In the genomic region with DNA sequence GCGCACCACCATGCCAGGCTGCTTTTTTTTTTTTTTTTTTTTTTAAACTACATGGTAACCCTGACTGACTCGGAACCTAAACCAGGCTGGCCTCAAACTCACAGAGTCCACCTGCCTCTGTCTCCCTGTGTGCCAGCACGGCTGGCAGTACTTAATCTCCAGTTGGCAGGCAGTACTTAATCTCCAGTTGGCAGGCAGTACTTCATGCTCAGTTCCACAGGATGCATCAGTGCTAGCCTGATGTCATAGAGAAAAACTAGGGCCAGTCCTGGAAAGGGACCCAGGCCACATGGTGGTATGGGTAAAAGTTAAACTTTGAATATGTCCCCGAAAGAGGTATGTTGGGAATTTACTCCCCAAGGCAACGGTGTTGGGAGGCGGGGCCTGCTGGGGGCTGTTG, we compare ENCODE assay signal across 27 mouse cellular contexts. TPM values are rescaled to one million over a fixed set of nuclear protein-coding genes. Genes with fewer than 3 reads are reported as not detected.
DNase-seq lines count a peak whose midpoint lies in the region; ATAC-seq and TF ChIP-seq lines count a peak whose summit lies in the region.
"Had no signal": no experiment of that assay in that cellular context is flagged by ENCODE, and none has a peak within 500 bp of the region (broad histone marks: within the 10 kb centered on the region; RNA-seq: fewer than 3 reads in every experiment).

No protein-coding gene starts in this region.

- H3K79me2 ChIP-seq in myocyte (ENCODE audit: control insufficient read depth, insufficient read depth), result no peaks in the 10 kb centered on the region

- H3K9me3 ChIP-seq in heart, embryonic 12.5 days (replicated peaks), result no peaks in the 10 kb centered on the region
- H3K9me3 ChIP-seq: embryonic facial prominence, embryonic 12.5 days; forebrain, embryonic 15.5 days; G1E; hindbrain, embryonic 15.5 days; limb, embryonic 12.5 days; liver, embryonic 13.5 days; midbrain, embryonic 13.5 days; neural tube, embryonic 13.5 days had no signal

- H3K9ac ChIP-seq in heart, embryonic 12.5 days, result no peak overlapping the region
- H3K9ac ChIP-seq: embryonic facial prominence, embryonic 12.5 days; forebrain, embryonic 15.5 days; hindbrain, embryonic 15.5 days; limb, embryonic 12.5 days; liver, embryonic 13.5 days; midbrain, embryonic 13.5 days; neural tube, embryonic 13.5 days had no signal

- H3K36me3 ChIP-seq in heart, embryonic 12.5 days, result no peaks in the 10 kb centered on the region
- no peaks in the 10 kb centered on the region for H3K36me3 ChIP-seq in myocyte (ENCODE audit: control insufficient read depth, insufficient read depth)
- H3K36me3 ChIP-seq: embryonic facial prominence, embryonic 12.5 days; forebrain, embryonic 15.5 days; G1E; hindbrain, embryonic 15.5 days; limb, embryonic 12.5 days; liver, embryonic 13.5 days; midbrain, embryonic 13.5 days; neural tube, embryonic 13.5 days had no signal

- peak; percentile 72 for DNase-seq in heart, adult 11 months
- peak; percentile 37 for DNase-seq in kidney, postnatal 14 days
- no peak for DNase-seq in kidney, adult 9 months
- no peak for DNase-seq in layer of hippocampus, adult 11-12 months (ENCODE audit: low spot score)
- no peak for DNase-seq in thymus, postnatal 14 days
- DNase-seq: adrenal gland, postnatal 14 days; B cell, adult 2 months; gastrocnemius, postnatal 14 days; heart, adult 18-20 months; liver, embryonic 13.5 days; lung, adult 2 months; lung, postnatal 14 days; thymus, adult 2 months had no signal

- WGBS in heart, embryonic 12.5 days, result 75% methylated on average over 6 of the region's 6 CpGs

- no peak for ATAC-seq in heart, embryonic 12.5 days (ENCODE audit: insufficient number of reproducible peaks, low FRiP score)
- peak; percentile 50 for ATAC-seq in erythroblast, adult 5-6 weeks (replicated peaks; ENCODE audit: low FRiP score, poor library complexity, severe bottlenecking)
- ATAC-seq: activated CD4-positive, CD25-positive, alpha-beta regulatory T cell, adult 4 months; forebrain, embryonic 15.5 days; midbrain, embryonic 13.5 days had no signal

- no peak overlapping the region for H3K4me3 ChIP-seq in heart, embryonic 12.5 days
- no peak overlapping the region for H3K4me3 ChIP-seq in myocyte
- H3K4me3 ChIP-seq: embryonic facial prominence, embryonic 12.5 days; forebrain, embryonic 15.5 days; hindbrain, embryonic 15.5 days; layer of hippocampus, adult 2 months; limb, embryonic 12.5 days; liver, embryonic 13.5 days; midbrain, embryonic 13.5 days; neural tube, embryonic 13.5 days had no signal

- H3K27ac ChIP-seq in heart, embryonic 12.5 days (ENCODE audit: poor library complexity, severe bottlenecking), result no peak overlapping the region
- H3K27ac ChIP-seq: embryonic facial prominence, embryonic 12.5 days; forebrain, embryonic 15.5 days; hindbrain, embryonic 15.5 days; layer of hippocampus, adult 2 months; limb, embryonic 12.5 days; liver, embryonic 13.5 days; midbrain, embryonic 13.5 days; neural tube, embryonic 13.5 days; stomach, postnatal 0 days had no signal

- no peak overlapping the region for H3K4me2 ChIP-seq in heart, embryonic 12.5 days
- H3K4me2 ChIP-seq in myocyte (ENCODE audit: low read depth), result no peak overlapping the region
- H3K4me2 ChIP-seq: embryonic facial prominence, embryonic 12.5 days; forebrain, embryonic 15.5 days; hindbrain, embryonic 15.5 days; limb, embryonic 12.5 days; liver, embryonic 13.5 days; midbrain, embryonic 13.5 days; neural tube, embryonic 13.5 days had no signal

- no peak overlapping the region for H3ac ChIP-seq in myocyte (ENCODE audit: control insufficient read depth, insufficient read length)

- TF ChIP-seq POLR2A in myocyte (IDR thresholded peaks at IDR 0.05; ENCODE audit: insufficient read length, low read depth), result no peak

- H3K27me3 ChIP-seq in heart, embryonic 12.5 days (replicated peaks), result no peaks in the 10 kb centered on the region
- H3K27me3 ChIP-seq in myocyte (ENCODE audit: control insufficient read depth, insufficient read depth, insufficient read length), result no peaks in the 10 kb centered on the region
- H3K27me3 ChIP-seq: forebrain, embryonic 15.5 days; hindbrain, embryonic 15.5 days had no signal

- peaks cover 36% of the 10 kb centered on the region for H3K4me1 ChIP-seq in heart, embryonic 12.5 days (replicated peaks)

TF ChIP-seq in myocyte, 11 proteins besides CTCF, POLR2A, EP300 and RAD21:
- TF ChIP-seq TCF3 (IDR thresholded peaks at IDR 0.05; ENCODE audit: insufficient read length, low read depth) (peak; percentile 5), USF1 (IDR thresholded peaks at IDR 0.05; ENCODE audit: low read depth) (no peak), CEBPB (IDR thresholded peaks at IDR 0.05; ENCODE audit: insufficient read depth, poor library complexity, severe bottlenecking) (no peak), MYOD1 (IDR thresholded peaks at IDR 0.05; ENCODE audit: control insufficient read depth in 1 of 3, insufficient read length in 2 of 3, low read depth in 2 of 3) (peak in 2 of 3 experiments; percentile 58 to 64), MYOG (IDR thresholded peaks at IDR 0.05; ENCODE audit: control insufficient read depth in 1 of 3, insufficient read depth in 1 of 3, insufficient read length in 2 of 3, low read depth in 2 of 3) (peak in 2 of 3 experiments; percentile 38 to 79), TCF12 (IDR thresholded peaks at IDR 0.05; ENCODE audit: insufficient read depth, poor library complexity, severe bottlenecking) (no peak), E2F4 (IDR thresholded peaks at IDR 0.05; ENCODE audit: insufficient read depth) (no peak)

RNA-seq across cellular contexts. Expression of a gene that starts 3.5 kb away (rescaled TPM):
- 6.5 and 7.3 TPM in 2 replicates for polyA plus RNA-seq in heart, embryonic 12.5 days (2016; fragmentation: Nextera tagmentation; extraction: Ambion mirVana)
- 0.38 and 0.42 TPM in 2 replicates for total RNA-seq in erythroblast, adult 5-6 weeks (2015; ENCODE audit: low replicate concordance)
- 0.42 TPM in 1 of 2 replicates, not detected in the other for total RNA-seq in erythroblast, adult 5-6 weeks (2017; ENCODE audit: low replicate concordance)
- polyA plus RNA-seq in myocyte (2012; fragmentation: generic; extraction: Trizol), result 16.2 TPM
- total RNA-seq: hematopoietic stem cell, adult 5-6 weeks had no signal

RNA-seq across cellular contexts. Expression of a gene that starts 15.3 kb away (rescaled TPM):
- 111 and 118 TPM in 2 replicates for polyA plus RNA-seq in heart, embryonic 12.5 days (2016; fragmentation: Nextera tagmentation; extraction: Ambion mirVana)
- total RNA-seq in erythroblast, adult 5-6 weeks (2015; ENCODE audit: low replicate concordance), result 19.4 and 34.3 TPM in 2 replicates
- total RNA-seq in erythroblast, adult 5-6 weeks (2017; ENCODE audit: low replicate concordance), result 58.8 and 71.4 TPM in 2 replicates
- 78.5 TPM for polyA plus RNA-seq in myocyte (2012; fragmentation: generic; extraction: Trizol)

RNA-seq across cellular contexts. Expression of a gene that starts 34.2 kb away (rescaled TPM):
- 1.5 and 1.9 TPM in 2 replicates for polyA plus RNA-seq in heart, embryonic 12.5 days (2016; fragmentation: Nextera tagmentation; extraction: Ambion mirVana)
- 0.38 and 1.0 TPM in 2 replicates for total RNA-seq in erythroblast, adult 5-6 weeks (2015; ENCODE audit: low replicate concordance)
- total RNA-seq in erythroblast, adult 5-6 weeks (2017; ENCODE audit: low replicate concordance), result 3.1 and 6.1 TPM in 2 replicates
- 0.31 TPM for polyA plus RNA-seq in myocyte (2012; fragmentation: generic; extraction: Trizol)

RNA-seq across cellular contexts. Expression of a gene that starts 35.9 kb away (rescaled TPM):
- 49.3 and 51.1 TPM in 2 replicates for polyA plus RNA-seq in heart, embryonic 12.5 days (2016; fragmentation: Nextera tagmentation; extraction: Ambion mirVana)
- 24.5 and 44.0 TPM in 2 replicates for total RNA-seq in erythroblast, adult 5-6 weeks (2015; ENCODE audit: low replicate concordance)
- total RNA-seq in erythroblast, adult 5-6 weeks (2017; ENCODE audit: low replicate concordance), result 30.8 and 38.7 TPM in 2 replicates
- polyA plus RNA-seq in myocyte (2012; fragmentation: generic; extraction: Trizol), result 11.9 TPM

RNA-seq across cellular contexts. Expression of a gene that starts 50.5 kb away (rescaled TPM):
- polyA plus RNA-seq in heart, embryonic 12.5 days (2016; fragmentation: Nextera tagmentation; extraction: Ambion mirVana), result 3.5 and 3.9 TPM in 2 replicates
- total RNA-seq in erythroblast, adult 5-6 weeks (2015; ENCODE audit: low replicate concordance), result 14.0 and 14.6 TPM in 2 replicates
- total RNA-seq in erythroblast, adult 5-6 weeks (2017; ENCODE audit: low replicate concordance), result 10.0 and 11.3 TPM in 2 replicates
- 5.2 TPM for polyA plus RNA-seq in myocyte (2012; fragmentation: generic; extraction: Trizol)

Comparison
In these comparisons a context has a peak if more than half of its experiments do, and no peak if none do; other contexts are left out.
1. DNase-seq: peak in heart, adult 11 months (single experiment) and kidney, postnatal 14 days (single experiment); none in kidney, adult 9 months (single experiment), layer of hippocampus, adult 11-12 months (single experiment) and thymus, postnatal 14 days (single experiment).